Mouse (Mus musculus): ENCODE measurements around the gene Gm45785.
A peak's percentile ranks its signal among the peaks of the same experiment; 100 is the strongest.
"Not testable (repeated sequence)": the region's sequence is repeated elsewhere in the genome, so short reads cannot be mapped to it uniquely, and the experiment has no call there.

Gene Gm45785

GRCm38 (mm10) chr7:140855860-140856784 lies at the start of gene Gm45785:
TSS of gene Gm45785 (minus strand) at chr7:140856331.
- DNase-seq (ENCODE audit: low spot score in 2 of 2): peak; percentile 88 to 95

GRCm38 (mm10) chr7:140905642-140906081 lies 49.5 kb upstream of the Gm45785 start:
- DNase-seq (ENCODE audit: low spot score in 2 of 2): no peak

- peak; percentile 74 to 84 for DNase-seq (ENCODE audit: low spot score in 2 of 2)
Observed at GRCm38 (mm10) chr7:140903212-140903611, 47.1 kb upstream of the Gm45785 start.

DNA sequence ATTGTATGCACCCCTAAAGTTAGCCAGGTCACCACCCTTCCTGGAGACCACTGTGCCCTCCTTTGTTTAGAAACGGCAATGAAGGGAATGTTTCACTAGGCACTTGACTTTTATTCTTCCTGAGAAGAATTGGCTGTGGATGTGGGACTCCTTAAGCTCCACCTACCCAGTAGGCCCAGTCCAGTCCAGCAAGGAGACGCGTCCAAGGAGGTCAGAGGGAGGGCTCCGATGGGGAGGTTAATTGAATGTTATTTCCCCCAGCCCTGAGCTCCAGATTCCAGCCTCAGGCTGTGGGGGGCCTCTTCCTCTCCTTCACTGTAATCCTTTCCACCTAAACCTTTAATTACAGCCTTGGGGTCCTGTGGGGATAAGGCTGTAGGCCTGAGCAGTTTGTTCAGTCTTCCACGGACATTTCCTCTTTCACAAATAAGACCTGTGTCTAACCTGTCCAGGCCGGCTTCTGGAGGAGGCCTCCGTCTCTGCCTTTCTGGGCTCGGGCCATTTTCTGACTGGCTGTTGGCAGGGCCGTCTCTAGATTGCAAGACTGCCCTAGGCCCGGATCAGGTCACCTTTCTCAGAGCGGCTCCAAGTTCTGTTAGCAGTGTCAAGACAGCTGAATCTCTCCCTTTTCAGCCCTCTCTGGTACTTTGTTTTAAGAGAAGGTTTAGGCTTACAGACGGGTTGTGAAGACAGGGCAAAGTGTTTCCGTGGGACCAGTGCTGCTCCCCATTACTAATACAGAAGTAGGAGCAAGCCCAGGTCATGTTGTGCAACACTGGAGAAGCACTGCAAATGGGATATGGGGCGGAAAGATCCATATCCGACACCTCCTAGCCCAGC lies 46.1 kb upstream of the Gm45785 start:
- no peak for DNase-seq (ENCODE audit: low spot score in 2 of 2)

GRCm38 (mm10) chr7:140900220-140900619 lies 44.1 kb upstream of the Gm45785 start, which contains the start of gene Cox8b:
TSS of gene Cox8b (minus strand) at chr7:140900446.
- no peak for DNase-seq (ENCODE audit: low spot score in 2 of 2)

DNA sequence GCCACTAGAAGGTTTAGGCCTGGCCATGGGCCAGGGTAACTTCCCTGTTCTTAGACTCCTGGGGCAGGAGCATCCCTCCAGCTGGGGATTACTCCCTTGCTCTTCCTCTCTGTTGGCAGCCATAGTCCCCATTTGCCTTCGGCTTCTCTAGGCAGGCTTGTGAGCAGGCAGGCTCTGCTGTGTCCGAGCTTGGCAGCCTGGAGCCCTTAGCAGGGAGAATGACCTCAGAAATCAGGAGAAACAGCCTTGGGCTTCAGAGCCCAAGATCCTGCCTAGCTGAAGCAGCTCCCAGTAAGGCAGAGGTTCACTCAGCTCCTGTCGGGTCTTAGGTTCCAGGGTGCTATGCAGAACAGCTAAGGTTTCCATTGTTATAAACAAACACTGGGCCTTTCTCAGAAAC lies 43.0 kb upstream of the Gm45785 start:
- DNase-seq (ENCODE audit: low spot score in 2 of 2): no peak

GRCm38 (mm10) chr7:140897863-140898262 lies 41.7 kb upstream of the Gm45785 start:
- no peak for DNase-seq (ENCODE audit: low spot score in 2 of 2)

- no peak for DNase-seq (ENCODE audit: low spot score in 2 of 2)
Observed at GRCm38 (mm10) chr7:140894611-140895010, 38.5 kb upstream of the Gm45785 start.

DNA sequence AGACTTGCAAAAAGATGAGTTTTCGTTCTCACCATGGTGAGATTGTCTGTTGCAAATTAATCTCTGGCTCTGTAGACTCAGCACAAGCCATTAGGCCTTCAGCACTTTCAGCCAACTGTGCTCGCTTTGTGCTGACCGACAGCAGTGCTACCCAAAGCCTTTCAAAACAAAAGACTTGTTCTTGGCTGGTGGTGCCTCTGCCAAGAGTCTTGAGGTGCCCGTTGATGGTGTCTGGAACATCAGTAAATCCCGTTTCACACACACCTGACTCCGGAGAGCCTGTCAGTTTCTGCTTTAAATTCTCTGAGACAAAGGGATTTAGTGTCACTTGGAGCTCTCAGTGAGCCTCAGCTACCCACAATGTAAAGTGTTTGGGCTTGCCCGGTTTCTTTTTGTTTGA lies 37.9 kb upstream of the Gm45785 start:
- no peak for DNase-seq (ENCODE audit: low spot score in 2 of 2)

DNA sequence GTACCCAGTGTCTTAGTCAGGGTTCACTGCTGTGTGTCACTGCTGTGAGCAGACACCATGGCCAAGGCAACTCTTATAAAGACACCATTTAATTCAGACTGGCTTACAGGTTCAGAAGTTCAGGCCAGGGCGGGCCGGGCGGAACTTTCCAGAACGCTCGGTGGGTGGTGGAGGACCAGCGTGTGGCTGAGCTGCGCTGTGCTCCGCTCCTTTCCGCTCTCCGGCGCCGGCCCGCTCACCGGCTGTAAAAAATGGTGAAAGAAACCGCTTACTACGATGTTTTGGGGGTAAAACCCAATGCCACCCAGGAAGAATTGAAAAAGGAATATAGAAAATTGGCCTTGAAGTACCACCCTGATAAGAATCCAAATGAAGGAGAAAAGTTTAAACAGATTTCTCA lies 34.5 kb upstream of the Gm45785 start:
- DNase-seq (ENCODE audit: low spot score in 2 of 2): not testable (repeated sequence)

GRCm38 (mm10) chr7:140882469-140882803 lies 26.3 kb upstream of the Gm45785 start:
- DNase-seq (ENCODE audit: low spot score in 2 of 2): no peak

DNA sequence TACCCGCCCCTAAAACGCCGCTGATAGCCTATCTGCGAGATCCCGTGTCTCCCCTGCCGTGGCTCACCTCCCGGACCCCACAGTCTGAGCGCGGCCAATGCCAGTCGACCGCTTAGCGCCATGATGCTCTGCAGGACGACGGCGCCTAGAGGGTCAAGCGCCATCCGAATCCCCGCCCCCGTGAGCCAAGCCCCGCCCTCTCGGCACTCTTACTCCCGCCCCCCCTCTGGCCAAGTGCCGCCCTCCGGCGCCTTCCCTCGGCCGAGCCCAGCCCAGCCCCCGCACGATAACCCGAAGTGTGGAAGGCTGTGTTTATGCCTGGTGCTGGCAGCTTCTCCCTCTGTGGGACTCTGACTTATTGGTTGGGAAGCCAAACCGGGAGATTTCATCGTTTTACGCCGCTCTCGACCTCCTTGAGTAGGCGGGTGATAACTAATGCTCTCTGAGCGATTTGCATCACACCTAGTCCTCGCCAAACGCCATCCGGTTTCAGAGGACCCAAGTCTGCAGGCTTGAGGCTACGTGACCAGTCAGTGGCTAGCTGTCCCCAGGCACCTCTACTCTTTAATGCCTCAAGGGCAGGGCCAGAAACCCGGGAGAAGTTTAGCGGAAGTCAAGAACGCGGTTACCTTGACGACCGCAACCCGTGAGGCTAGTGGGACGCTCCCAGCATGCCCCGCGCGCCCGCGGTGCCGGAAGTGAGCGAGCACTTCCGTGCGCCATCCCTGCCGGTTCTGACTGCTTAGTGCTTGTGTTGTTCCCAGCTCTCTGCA lies 25.8 kb upstream of the Gm45785 start, which contains the start of the genes Psmd13 and Sirt3:
Gene Psmd13 (plus strand): TSS at position 273 of the 773 bp plus-strand sequence.
Gene Sirt3 (minus strand): TSS at position 614 of the 773 bp plus-strand sequence.
- DNase-seq (ENCODE audit: low spot score in 2 of 2): peak; percentile 96 to 97

- no peak for DNase-seq (ENCODE audit: low spot score in 2 of 2)
Observed at GRCm38 (mm10) chr7:140880865-140881515, 24.9 kb upstream of the Gm45785 start.

DNA sequence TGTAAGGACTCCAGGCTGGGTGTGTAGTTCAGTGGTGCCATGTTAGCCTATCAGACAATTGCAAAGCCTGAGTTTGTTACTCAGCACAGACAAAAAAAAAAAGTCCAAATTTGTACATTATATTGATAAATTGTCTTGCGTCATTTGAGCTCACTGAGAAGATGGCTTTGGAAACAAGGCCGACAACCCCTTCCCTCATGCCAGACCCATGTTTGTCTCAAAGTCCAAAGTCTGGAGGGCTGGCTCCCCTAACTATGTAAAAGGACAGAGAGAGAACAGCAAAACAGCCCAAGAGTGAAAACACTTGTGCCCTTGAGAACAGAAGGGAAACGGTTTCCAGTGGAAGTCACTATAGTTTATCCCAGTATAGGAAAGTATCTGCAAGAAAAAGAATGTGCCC lies 24.3 kb upstream of the Gm45785 start:
- no peak for DNase-seq (ENCODE audit: low spot score in 2 of 2)

- DNase-seq (ENCODE audit: low spot score in 2 of 2): no peak
Observed at GRCm38 (mm10) chr7:140879355-140879754, 23.2 kb upstream of the Gm45785 start.

DNA sequence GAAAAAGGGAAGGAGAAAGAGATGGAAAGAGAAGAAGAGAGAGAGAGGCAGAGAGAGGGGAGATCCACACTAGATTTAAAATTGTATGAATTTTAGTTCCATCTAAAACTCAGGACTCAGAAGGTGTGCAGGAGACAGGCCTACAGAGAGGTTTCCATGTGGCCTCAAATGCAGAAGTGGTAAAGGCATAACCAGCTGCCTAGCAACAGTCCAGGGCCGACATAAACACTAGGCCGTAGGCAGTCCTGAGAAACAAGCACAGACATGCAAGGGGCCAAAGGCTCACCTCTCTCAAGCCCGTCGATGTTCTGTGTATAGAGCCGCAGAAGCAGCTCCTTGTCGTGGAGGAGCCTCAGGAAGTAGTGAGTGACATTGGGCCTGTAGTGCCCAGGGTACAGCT lies 21.2 kb upstream of the Gm45785 start:
- no peak for DNase-seq (ENCODE audit: low spot score in 2 of 2)

DNA sequence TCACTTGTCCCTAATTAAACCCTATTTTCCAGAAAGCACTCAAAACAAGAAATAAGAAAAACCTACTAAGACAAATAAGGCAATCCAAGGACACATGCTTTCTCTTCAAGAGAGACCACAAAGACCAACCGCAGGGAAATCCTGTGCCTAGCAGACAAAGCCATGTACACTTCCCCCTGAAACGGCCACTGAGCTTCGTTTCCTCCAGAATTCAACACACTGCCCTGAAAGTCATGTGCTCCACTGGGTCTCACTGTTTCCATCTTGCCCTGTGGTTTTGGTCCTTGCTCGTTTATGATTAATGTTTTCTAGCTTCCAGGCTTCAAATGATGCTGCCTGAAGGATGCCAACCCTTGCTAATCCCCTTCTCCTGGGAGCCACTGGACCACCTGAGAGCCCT lies 18.1 kb upstream of the Gm45785 start:
- DNase-seq (ENCODE audit: low spot score in 2 of 2): no peak

GRCm38 (mm10) chr7:140864761-140865160 lies 8.6 kb upstream of the Gm45785 start:
- DNase-seq (ENCODE audit: low spot score in 2 of 2): no peak

DNA sequence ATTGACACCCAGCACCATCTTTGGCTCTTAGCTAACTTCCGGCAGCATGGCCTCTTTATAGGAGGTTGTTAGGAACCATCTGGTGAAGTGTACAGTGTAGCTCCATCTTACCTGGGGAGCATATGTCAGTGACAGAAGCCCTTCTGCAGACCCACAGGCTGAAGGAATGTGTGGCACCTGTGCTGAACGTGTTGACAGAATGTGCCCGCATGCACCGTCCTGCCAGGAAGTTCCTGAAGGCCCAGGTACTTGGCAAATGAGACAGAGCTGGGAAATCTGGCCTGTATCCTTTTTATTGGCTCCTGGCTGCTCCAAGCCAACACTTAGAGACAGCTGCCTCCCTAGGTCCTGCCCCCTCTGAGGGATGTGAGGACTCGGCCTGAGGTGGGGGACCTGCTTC lies 4.6 kb upstream of the Gm45785 start:
- no peak for DNase-seq (ENCODE audit: low spot score in 2 of 2)

- DNase-seq (ENCODE audit: low spot score in 2 of 2): no peak
Observed at GRCm38 (mm10) chr7:140859997-140860396, 3.9 kb upstream of the Gm45785 start.

- no peak for DNase-seq (ENCODE audit: low spot score in 2 of 2)
Observed at GRCm38 (mm10) chr7:140858746-140859145, 2.6 kb upstream of the Gm45785 start.

Measured in right cerebral cortex, postnatal 10 days (tissue).